Mouse (Mus musculus): ENCODE results near the gene Best1. TPM values are rescaled to one million over a fixed set of nuclear protein-coding genes. Genes with fewer than 3 reads are reported as not detected.

The Best1 gene
- polyA plus RNA-seq (2015; fragmentation: Nextera tagmentation; extraction: Ambion mirVana): 0.19 and 0.25 TPM in 2 replicates

DNA sequence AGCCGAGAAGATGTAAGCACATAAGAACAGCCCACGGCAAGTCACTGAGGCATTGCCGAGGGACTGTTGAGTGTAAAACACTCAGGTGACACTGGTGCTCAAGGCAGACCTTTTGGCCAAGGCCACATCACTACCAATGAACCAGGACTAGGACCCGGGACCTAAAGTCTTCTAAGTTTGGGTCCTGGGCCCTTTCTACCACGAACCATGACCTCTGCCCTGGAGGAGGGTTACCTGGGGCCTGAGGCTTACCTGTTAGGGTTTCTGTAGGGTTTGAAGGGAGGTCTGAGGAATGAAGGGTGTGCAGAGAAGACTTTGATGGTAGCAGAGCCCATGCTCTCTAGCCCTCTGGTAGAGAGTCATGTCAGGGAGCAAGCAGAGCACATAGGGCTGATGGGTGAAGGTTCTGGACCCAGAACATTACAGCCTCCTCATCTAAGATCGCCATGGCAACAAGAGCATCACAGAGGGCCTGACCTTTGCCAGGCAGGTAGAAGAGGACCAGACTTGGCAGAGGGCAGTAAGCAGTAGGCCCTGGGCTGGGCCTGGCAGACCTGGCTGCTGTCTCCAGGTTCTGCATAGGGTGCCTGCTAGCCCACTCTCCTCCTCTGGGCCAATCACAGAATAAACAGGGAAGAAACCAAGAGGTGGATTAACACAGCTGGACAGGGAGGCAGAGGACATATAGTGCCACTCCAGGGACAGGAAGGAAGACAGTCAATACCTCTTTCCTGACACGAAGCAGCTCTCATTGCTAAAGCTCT, at the start of gene Best1, which contains the start of gene Rab3il1:
Gene Best1 (minus strand): TSS at position 428 of the 764 bp plus-strand sequence.
Gene Rab3il1 (plus strand): TSS at position 464 of the 764 bp plus-strand sequence.
- H3K4me3 ChIP-seq: no peak within 1 kb of the TSS
- no peak for ATAC-seq (replicated peaks; ENCODE audit: insufficient number of reproducible peaks, insufficient read depth, low FRiP score, low read depth)
- H3K27ac ChIP-seq: no peak within 1 kb of the TSS
- H3K4me2 ChIP-seq: no peak within 1 kb of the TSS
- H3K9me3 ChIP-seq (replicated peaks): no peaks in the 10 kb centered on the region
- 72% methylated on average over 7 of the region's 7 CpGs for WGBS
- H3K27me3 ChIP-seq: no peaks in the 10 kb centered on the region
- no peak within 1 kb of the TSS for H3K9ac ChIP-seq
- no peaks in the 10 kb centered on the region for H3K36me3 ChIP-seq
- H3K4me1 ChIP-seq (replicated peaks): no peaks in the 10 kb centered on the region

DNA sequence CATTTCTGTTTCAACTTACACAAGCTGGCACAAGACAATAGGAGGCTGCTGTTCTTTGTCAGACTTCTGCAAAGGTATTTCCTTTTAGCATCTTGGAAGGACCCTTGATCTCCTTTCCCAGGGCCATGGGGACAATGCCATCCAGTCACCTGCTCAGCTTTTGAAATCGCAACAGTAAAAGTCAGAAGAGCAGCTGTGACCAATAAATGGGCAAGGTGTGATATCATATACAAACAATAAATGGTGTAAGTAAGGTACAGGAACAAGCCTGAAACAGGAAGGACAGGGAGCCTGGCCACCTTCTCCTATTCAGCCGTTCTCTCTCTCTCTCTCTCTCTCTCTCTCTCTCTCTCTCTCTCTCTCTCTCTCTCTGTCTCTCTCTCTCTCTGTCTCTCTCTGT, 49.0 kb upstream of the Best1 start:
- Histone ChIP-seq H3K27ac (no peak overlapping the region), H3K4me1 (replicated peaks) (peaks cover 52% of the 10 kb centered on the region), H3K9ac (no peak overlapping the region), H3K27me3 (no peaks in the 10 kb centered on the region), H3K36me3 (peaks cover 30% of the 10 kb centered on the region), H3K4me2 (no peak overlapping the region), H3K9me3 (replicated peaks) (no peaks in the 10 kb centered on the region), H3K4me3 (no peak overlapping the region)
- ATAC-seq (replicated peaks; ENCODE audit: insufficient number of reproducible peaks, insufficient read depth, low FRiP score, low read depth): no peak
- WGBS: 63% methylated on average over 2 of the region's 2 CpGs

DNA sequence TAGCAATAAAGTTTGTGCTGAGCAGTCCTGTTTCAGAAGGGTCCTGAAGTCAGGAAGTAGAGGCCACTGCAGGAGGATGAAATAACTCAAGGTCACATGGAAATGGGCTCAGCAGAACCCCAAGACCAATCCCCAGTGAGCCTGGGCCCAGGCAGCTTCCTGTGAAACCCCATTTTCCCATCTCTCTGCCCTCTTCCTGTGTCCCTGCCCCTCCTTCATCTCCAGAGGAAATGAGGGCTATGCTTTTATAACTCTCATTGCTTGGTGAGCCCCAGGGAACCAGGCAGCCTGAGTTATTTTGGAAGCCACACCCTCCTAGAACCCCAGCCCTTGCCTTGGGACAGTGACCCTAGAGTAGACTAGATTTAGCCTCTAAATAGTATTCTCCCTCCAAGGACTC, 48.1 kb upstream of the Best1 start:
- no peaks in the 10 kb centered on the region for H3K27me3 ChIP-seq
- H3K27ac ChIP-seq: no peak overlapping the region
- H3K9ac ChIP-seq: no peak overlapping the region
- H3K36me3 ChIP-seq: peaks cover 21% of the 10 kb centered on the region
- peaks cover 60% of the 10 kb centered on the region for H3K4me1 ChIP-seq (replicated peaks)
- no peak overlapping the region for H3K4me3 ChIP-seq
- ATAC-seq (replicated peaks; ENCODE audit: insufficient number of reproducible peaks, insufficient read depth, low FRiP score, low read depth): no peak; the same call in 1 of the 2 replicates
- H3K9me3 ChIP-seq (replicated peaks): no peaks in the 10 kb centered on the region
- no peak overlapping the region for H3K4me2 ChIP-seq

DNA sequence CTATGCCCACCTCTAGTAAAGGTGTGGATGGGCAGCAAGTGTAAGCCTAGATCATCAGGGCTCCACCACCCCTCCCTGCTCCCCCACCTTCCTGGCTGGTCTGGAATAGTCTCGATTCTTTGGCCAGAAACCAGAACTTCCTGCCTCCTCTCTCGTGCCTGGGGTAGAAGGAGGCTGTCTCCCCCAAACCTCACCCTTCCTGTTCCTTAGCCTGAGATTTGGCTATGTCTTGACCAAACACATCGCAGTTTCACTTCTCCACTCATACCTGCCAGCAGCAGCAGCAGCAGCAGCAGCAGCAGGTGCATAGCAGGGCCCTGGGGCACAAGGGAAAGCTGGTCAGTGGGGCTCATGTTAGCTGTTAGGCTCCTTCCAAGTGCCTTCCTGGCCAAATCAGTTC, 45.5 kb upstream of the Best1 start:
- H3K36me3 ChIP-seq: no peaks in the 10 kb centered on the region
- peaks cover 84% of the 10 kb centered on the region for H3K4me1 ChIP-seq (replicated peaks)
- no peak overlapping the region for H3K4me3 ChIP-seq
- H3K27me3 ChIP-seq: no peaks in the 10 kb centered on the region
- no peak for ATAC-seq (replicated peaks; ENCODE audit: insufficient number of reproducible peaks, insufficient read depth, low FRiP score, low read depth)
- no peaks in the 10 kb centered on the region for H3K9me3 ChIP-seq (replicated peaks)
- H3K27ac ChIP-seq: peak overlapping the region; percentile 66
- no peak overlapping the region for H3K4me2 ChIP-seq
- H3K9ac ChIP-seq: no peak overlapping the region
- 26% methylated on average over 3 of the region's 3 CpGs for WGBS

DNA sequence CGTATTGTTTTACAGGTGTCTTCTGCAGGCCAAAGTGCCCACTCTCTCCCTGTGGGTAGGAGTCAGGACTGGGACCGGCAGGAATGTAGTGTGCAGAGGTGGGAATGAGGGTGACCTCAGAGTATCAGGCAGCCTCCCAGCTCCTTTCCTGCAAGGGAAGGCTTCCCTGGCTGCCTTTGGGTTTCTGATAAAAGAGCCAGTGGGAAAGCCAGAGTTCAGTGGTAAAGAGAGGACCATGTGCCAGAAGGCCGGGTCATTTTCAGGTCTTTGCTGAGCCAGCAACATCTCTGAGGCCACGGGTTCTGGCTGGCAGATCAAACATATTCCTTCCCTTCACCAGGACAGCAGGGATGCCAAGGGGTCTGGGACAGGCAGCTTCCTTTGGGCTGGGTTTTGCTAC, 44.9 kb upstream of the Best1 start:
- WGBS: 20% methylated on average over 4 of the region's 4 CpGs
- Histone ChIP-seq H3K9me3 (replicated peaks) (no peaks in the 10 kb centered on the region), H3K4me3 (no peak overlapping the region), H3K4me1 (replicated peaks) (peaks cover 86% of the 10 kb centered on the region), H3K4me2 (peak overlapping the region; percentile 17; the same call in 1 of the 2 replicates), H3K36me3 (no peaks in the 10 kb centered on the region), H3K27me3 (no peaks in the 10 kb centered on the region), H3K27ac (peak overlapping the region; percentile 66), H3K9ac (no peak overlapping the region)
- ATAC-seq (replicated peaks; ENCODE audit: insufficient number of reproducible peaks, insufficient read depth, low FRiP score, low read depth): no peak

DNA sequence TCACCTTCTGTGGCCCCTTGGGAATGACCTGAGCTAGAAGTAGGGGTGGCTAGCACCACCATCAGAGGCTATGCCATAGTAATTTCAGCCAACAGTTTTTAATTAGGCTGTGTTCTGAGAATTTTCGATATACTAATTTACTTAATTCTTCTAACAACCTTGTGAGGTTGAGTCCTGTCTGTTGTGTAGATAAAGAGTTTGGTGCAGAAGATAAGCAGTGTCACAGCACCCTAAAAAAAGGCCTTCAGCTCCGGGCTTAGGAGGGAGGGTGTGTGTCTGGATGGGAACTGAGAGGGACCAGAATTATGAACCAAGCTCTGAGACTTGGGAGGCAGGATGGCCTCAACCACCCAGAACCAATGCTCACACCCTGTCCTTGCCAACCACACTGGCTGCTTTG, 44.3 kb upstream of the Best1 start:
- no peaks in the 10 kb centered on the region for H3K27me3 ChIP-seq
- no peaks in the 10 kb centered on the region for H3K9me3 ChIP-seq (replicated peaks)
- H3K4me1 ChIP-seq (replicated peaks): peaks cover 85% of the 10 kb centered on the region
- ATAC-seq (replicated peaks; ENCODE audit: insufficient number of reproducible peaks, insufficient read depth, low FRiP score, low read depth): no peak
- WGBS: 62% methylated on average over 2 of the region's 2 CpGs
- peak overlapping the region; percentile 66 for H3K27ac ChIP-seq
- H3K36me3 ChIP-seq: no peaks in the 10 kb centered on the region
- no peak overlapping the region for H3K9ac ChIP-seq
- H3K4me3 ChIP-seq: no peak overlapping the region
- H3K4me2 ChIP-seq: no peak overlapping the region

DNA sequence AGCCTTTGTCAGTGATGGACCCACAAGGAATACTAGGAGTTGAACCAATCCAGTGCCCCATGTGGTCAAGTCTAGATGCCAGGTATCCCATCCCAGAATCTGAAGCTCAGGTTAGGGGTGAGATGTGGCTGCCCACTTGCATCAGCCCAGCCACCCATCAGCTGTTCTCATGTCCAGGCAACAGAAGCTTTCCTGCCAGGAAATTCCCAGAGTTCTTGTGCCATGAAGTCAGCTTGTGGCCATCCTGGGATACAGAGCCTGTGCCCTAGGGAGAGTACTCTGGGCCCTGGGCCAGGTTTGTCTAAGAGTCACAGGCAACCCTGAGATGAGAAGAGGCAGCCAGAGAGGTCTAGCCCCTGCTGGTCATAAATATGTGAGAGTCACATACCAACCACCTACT, 42.2 kb upstream of the Best1 start:
- H3K9ac ChIP-seq: no peak overlapping the region
- peaks cover 87% of the 10 kb centered on the region for H3K4me1 ChIP-seq (replicated peaks)
- peak overlapping the region; percentile 90 for H3K27ac ChIP-seq
- H3K4me2 ChIP-seq: peak overlapping the region; percentile 88
- peak; percentile 45 for ATAC-seq (replicated peaks; ENCODE audit: insufficient number of reproducible peaks, insufficient read depth, low FRiP score, low read depth)
- peak overlapping the region; percentile 84 for H3K4me3 ChIP-seq
- no peaks in the 10 kb centered on the region for H3K27me3 ChIP-seq
- no peaks in the 10 kb centered on the region for H3K9me3 ChIP-seq (replicated peaks)
- no peaks in the 10 kb centered on the region for H3K36me3 ChIP-seq

GRCm38 (mm10) chr19:10042816-10043215, 41.4 kb upstream of the Best1 start:
- Histone ChIP-seq H3K27ac (peak overlapping the region; percentile 90), H3K4me3 (peak overlapping the region; percentile 84), H3K4me1 (replicated peaks) (peaks cover 90% of the 10 kb centered on the region), H3K4me2 (peak overlapping the region; percentile 88), H3K9ac (peak overlapping the region; percentile 85), H3K36me3 (no peaks in the 10 kb centered on the region), H3K9me3 (replicated peaks) (no peaks in the 10 kb centered on the region), H3K27me3 (no peaks in the 10 kb centered on the region)
- WGBS: 57% methylated on average over 4 of the region's 4 CpGs
- no peak; the same call in 1 of the 2 replicates for ATAC-seq (replicated peaks; ENCODE audit: insufficient number of reproducible peaks, insufficient read depth, low FRiP score, low read depth)

DNA sequence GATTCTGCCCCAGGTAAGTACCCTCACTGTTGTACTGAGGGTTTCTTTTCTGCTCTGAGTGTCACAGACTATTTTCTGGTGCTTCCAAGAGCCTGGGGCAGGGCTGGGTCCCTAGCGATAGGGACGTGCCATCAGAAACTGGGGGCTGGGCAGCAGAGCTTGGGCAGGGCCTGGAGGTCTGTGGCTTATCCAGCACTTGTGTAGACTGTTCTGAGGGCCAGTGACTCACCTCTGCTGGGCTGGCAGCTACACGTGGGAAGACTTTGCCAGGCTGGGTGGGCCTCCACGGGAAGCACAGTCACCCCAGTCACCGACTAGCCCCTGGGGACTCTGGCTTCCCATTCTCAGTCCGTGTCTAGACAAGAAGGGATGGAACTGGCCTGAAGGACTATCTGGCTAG, 40.8 kb upstream of the Best1 start:
- peak overlapping the region; percentile 90 for H3K27ac ChIP-seq
- H3K36me3 ChIP-seq: no peaks in the 10 kb centered on the region
- WGBS: 26% methylated on average over 6 of the region's 6 CpGs
- ATAC-seq (replicated peaks; ENCODE audit: insufficient number of reproducible peaks, insufficient read depth, low FRiP score, low read depth): no peak; the same call in 1 of the 2 replicates
- H3K27me3 ChIP-seq: no peaks in the 10 kb centered on the region
- H3K4me3 ChIP-seq: peak overlapping the region; percentile 84
- H3K4me1 ChIP-seq (replicated peaks): peaks cover 90% of the 10 kb centered on the region
- peak overlapping the region; percentile 88 for H3K4me2 ChIP-seq
- H3K9me3 ChIP-seq (replicated peaks): no peaks in the 10 kb centered on the region
- peak overlapping the region; percentile 85 for H3K9ac ChIP-seq

- ATAC-seq (replicated peaks; ENCODE audit: insufficient number of reproducible peaks, insufficient read depth, low FRiP score, low read depth): peak; percentile 82
- WGBS: under 1% methylated on average over 68 of the region's 69 CpGs
These were observed 40.1 kb upstream of the Best1 start, which contains the start of gene Fads3 for GRCm38 (mm10) chr19:10041388-10042148. TSS of gene Fads3 (plus strand) at chr19:10041569.

DNA sequence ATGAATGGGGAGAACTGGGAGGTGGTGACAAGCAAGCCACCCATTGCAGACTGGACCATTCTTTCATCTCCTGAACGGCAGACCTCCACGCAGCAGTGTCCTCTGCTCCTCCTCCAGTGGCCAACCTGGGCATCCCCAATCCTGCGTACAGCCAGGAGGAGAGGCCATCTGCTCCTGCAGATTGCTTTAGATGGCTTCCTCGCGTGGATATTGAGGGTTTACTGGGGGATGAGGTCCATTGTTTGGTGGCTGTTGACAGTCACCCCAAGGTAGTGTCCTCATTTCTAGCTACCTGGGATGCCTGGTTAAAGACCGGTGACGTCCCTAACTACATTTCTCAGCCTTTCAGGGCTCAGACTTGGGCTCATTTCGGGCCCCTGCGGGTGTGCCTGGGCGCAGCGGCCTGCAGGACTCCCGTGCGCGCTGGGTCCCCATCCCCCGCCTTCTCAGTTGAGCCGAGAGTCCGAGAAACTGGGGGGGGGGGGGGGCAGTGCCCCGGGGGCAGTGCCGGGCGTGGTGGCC, 39.5 kb upstream of the Best1 start:
- 11% methylated on average over 17 of the region's 20 CpGs for WGBS

More at GRCm38 (mm10) chr19:10041388-10042148, 40.1 kb upstream of the Best1 start, which contains the start of gene Fads3:
- peak within 1 kb of the TSS; percentile 90 for H3K27ac ChIP-seq
- H3K9me3 ChIP-seq (replicated peaks): no peaks in the 10 kb centered on the region
- H3K4me2 ChIP-seq: peak within 1 kb of the TSS; percentile 88
- H3K36me3 ChIP-seq: no peaks in the 10 kb centered on the region
- H3K4me1 ChIP-seq (replicated peaks): peaks cover 84% of the 10 kb centered on the region
- H3K9ac ChIP-seq: peak within 1 kb of the TSS; percentile 85
- H3K4me3 ChIP-seq: peak within 1 kb of the TSS; percentile 84
- no peaks in the 10 kb centered on the region for H3K27me3 ChIP-seq

More for the DNA sequence above, 39.5 kb upstream of the Best1 start:
- H3K4me3 ChIP-seq: peak overlapping the region; percentile 84
- peak overlapping the region; percentile 85 for H3K9ac ChIP-seq
- H3K27me3 ChIP-seq: no peaks in the 10 kb centered on the region
- H3K27ac ChIP-seq: peak overlapping the region; percentile 90
- H3K36me3 ChIP-seq: no peaks in the 10 kb centered on the region
- no peaks in the 10 kb centered on the region for H3K9me3 ChIP-seq (replicated peaks)
- peak overlapping the region; percentile 88 for H3K4me2 ChIP-seq
- no peak for ATAC-seq (replicated peaks; ENCODE audit: insufficient number of reproducible peaks, insufficient read depth, low FRiP score, low read depth)
- peaks cover 78% of the 10 kb centered on the region for H3K4me1 ChIP-seq (replicated peaks)

Measured in heart, embryonic 15.5 days (tissue).